Mouse (Mus musculus): ENCODE results near the gene Rbm19. TPM values are rescaled to one million over a fixed set of nuclear protein-coding genes. Genes with fewer than 3 reads are reported as not detected.

Rbm19 gene
- 10.0 and 11.5 TPM in 2 replicates for polyA plus RNA-seq (2012; rRNA removed)

GRCm38 (mm10) chr5:120116261-120117050, at the start of gene Rbm19:
Rbm19 (plus strand) TSS chr5:120116465.

